Mouse (Mus musculus) neural tube, embryonic 12.5 days (tissue): ENCODE results near the gene Tagap1. TPM values are rescaled to one million over a fixed set of nuclear protein-coding genes. Genes with fewer than 3 reads are reported as not detected.

Source experiments
- polyA plus RNA-seq: library from polyadenylated mRNA; unstranded; fragments of >200 nt; fragmentation: Nextera tagmentation; extraction: Ambion mirVana; gene quantifications from 2 replicates; pipeline ENCODE4 v1.2.1, GENCODE M21; 2016

The Tagap1 gene
- polyA plus RNA-seq, 1 experiment from 2014 or later, result 55.7 TPM

Other genes with a start within 250 kb of the Tagap1 start
- 67.1 and 87.8 TPM in 2 replicates for gene Ezr, start 178.4 kb downstream of the Tagap1 start, polyA plus RNA-seq
- gene Rsph3b, start 12.5 kb downstream of the Tagap1 start, polyA plus RNA-seq, result 39.4 and 41.6 TPM in 2 replicates
- 105 and 110 TPM in 2 replicates for gene Rnaset2b, start 9.5 kb upstream of the Tagap1 start, polyA plus RNA-seq
- gene Gm49721, start 17.7 kb upstream of the Tagap1 start, polyA plus RNA-seq, result 0.28 and 0.38 TPM in 2 replicates
- gene Gm1604a, start 64.4 kb upstream of the Tagap1 start, polyA plus RNA-seq, result not detected in 2 replicates
- 36.8 and 40.7 TPM in 2 replicates for gene Rps6ka2, start 209.0 kb upstream of the Tagap1 start, polyA plus RNA-seq